Mouse (Mus musculus) MEL (cell line): ENCODE data around the gene St7.

Source experiments
- CHD1 ChIP-seq: IDR thresholded peaks from 2 replicates; pipeline ENCODE4 v1.6.1; 2012; ENCODE audit warnings: low read depth, mild to moderate bottlenecking, inconsistent platforms, low read length, improper control_type of control experiment
- CTCF ChIP-seq, 3 experiments: IDR thresholded peaks in 2 of 3; conservative IDR thresholded peaks in 1 of 3; 2 replicates each; pipeline ENCODE4 v1.5.1; 2011 to 2012; ENCODE audit warnings: low read length in 3 of 3, low read depth in 2 of 3, mild to moderate bottlenecking in 2 of 3, improper control_type of control experiment in 1 of 3, inconsistent platforms in 1 of 3, mixed read lengths in 1 of 3, moderate library complexity in 1 of 3; ENCODE audit not compliant: control insufficient read depth in 1 of 3, insufficient read depth in 1 of 3, poor library complexity in 1 of 3, severe bottlenecking in 1 of 3
- EP300 ChIP-seq, 2 experiments: IDR thresholded peaks; 2 replicates each; pipeline ENCODE4 v1.6.1; 2011; ENCODE audit warnings: improper control_type of control experiment in 2 of 2, low read length in 2 of 2, low read depth in 1 of 2, mild to moderate bottlenecking in 1 of 2

DNA sequence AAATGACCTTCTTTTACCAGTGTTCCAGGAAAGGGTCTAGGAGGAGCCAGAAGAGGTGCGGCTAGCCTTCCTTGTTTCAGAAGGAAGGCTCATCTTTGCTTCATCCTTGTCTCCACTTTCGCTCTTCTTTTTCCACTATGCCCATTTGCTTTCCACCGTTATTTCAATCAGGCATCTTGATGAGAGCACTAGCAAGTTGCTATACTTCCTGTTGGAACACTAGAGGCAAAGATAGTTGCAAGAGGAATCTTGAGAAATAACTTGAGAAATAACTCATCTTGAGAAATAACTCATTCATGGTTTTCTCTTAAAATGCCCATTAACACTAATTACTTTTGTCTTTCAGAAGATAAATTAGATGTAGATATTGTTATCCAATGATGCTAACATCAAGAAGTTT is 202.8 kb downstream of the St7 start:
- no peak for TF ChIP-seq CTCF (IDR thresholded peaks at IDR 0.05 in 2 of 3, conservative IDR thresholded peaks at IDR 0.05 in 1 of 3; ENCODE audit: control insufficient read depth in 1 of 3, insufficient read depth in 1 of 3, low read depth in 2 of 3, low read length in 3 of 3, poor library complexity in 1 of 3, severe bottlenecking in 1 of 3)
- TF ChIP-seq CHD1 = no peak
- no peak for TF ChIP-seq EP300 (IDR thresholded peaks at IDR 0.05; ENCODE audit: low read depth in 1 of 2, low read length in 2 of 2)
